Mouse (Mus musculus): ENCODE measurements at regions not wholly inside any gene's neighbourhood (a gene's known extent, or its start where the extent isn't known, plus 50 kb on each side); places are given as distances from the start of the nearest gene placed in this dataset.

GRCm38 (mm10) chr6:94951971-94952768 lies 164.9 kb upstream of the Kbtbd8 start:
- TF ChIP-seq CTCF (IDR thresholded peaks at IDR 0.05; ENCODE audit: extremely low read depth, insufficient read depth, low read length) (no peak), POLR2A (IDR thresholded peaks at IDR 0.05; ENCODE audit: extremely low read depth, insufficient read depth, low read length) (no peak)

Measured in cortical plate, adult 2 months (tissue).